Mouse (Mus musculus) bone marrow macrophage, adult 2 months (primary cell): ENCODE results near the gene Gm21953. TPM values are rescaled to one million over a fixed set of nuclear protein-coding genes. Genes with fewer than 3 reads are reported as not detected.
"Not testable (repeated sequence)": the region's sequence is repeated elsewhere in the genome, so short reads cannot be mapped to it uniquely, and the experiment has no call there.

Experiments
- H3K27ac ChIP-seq: 2 replicates; pipeline ENCODE4 v1.5.1; 2012; ENCODE audit warnings: low read depth, low read length; ENCODE audit not compliant: insufficient read depth
- H3K4me1 ChIP-seq: 2 replicates; pipeline ENCODE4 v1.6.1; 2012; ENCODE audit warnings: low read length; ENCODE audit not compliant: control insufficient read depth, insufficient read depth
- H3K4me3 ChIP-seq: 2 replicates; pipeline ENCODE4 v1.5.1; 2012; ENCODE audit warnings: mild to moderate bottlenecking, low read length, moderate library complexity; ENCODE audit not compliant: insufficient read depth
- polyA plus RNA-seq: library from polyadenylated mRNA; stranded (reverse); fragments of >200 nt; gene quantifications from 2 replicates; pipeline ENCODE4 v1.2.4, GENCODE M21; 2012; ENCODE audit not compliant: missing spikeins, insufficient read depth, insufficient read length

Gm21953 gene
- polyA plus RNA-seq = not detected in 2 replicates

- H3K27ac ChIP-seq, H3K4me3 ChIP-seq, H3K4me1 ChIP-seq: not testable (repeated sequence)
Observed at GRCm38 (mm10) chr4:42293967-42294366, at the start of gene Gm21953. TSS of gene Gm21953 (plus strand) at chr4:42294267.

GRCm38 (mm10) chr4:42255467-42255866 lies 38.6 kb upstream of the Gm21953 start, which contains the start of gene Ccl21b:
TSS of gene Ccl21b (plus strand) at chr4:42255767.
- not testable (repeated sequence) for H3K4me1 ChIP-seq, H3K27ac ChIP-seq, H3K4me3 ChIP-seq

- not testable (repeated sequence) for H3K4me3 ChIP-seq, H3K27ac ChIP-seq, H3K4me1 ChIP-seq
Observed at GRCm38 (mm10) chr4:42318034-42318433, 24.0 kb downstream of the Gm21953 start, which contains the start of gene Fam205a3. TSS of gene Fam205a3 (plus strand) at chr4:42318334.

Other genes starting within 250 kb of the Gm21953 start
- not detected in 2 replicates for gene Gm3893, start 203.1 kb upstream of the Gm21953 start, polyA plus RNA-seq
- not detected in 2 replicates for gene Gm13304, start 179.4 kb upstream of the Gm21953 start, polyA plus RNA-seq
- gene Gm13306, start 140.8 kb upstream of the Gm21953 start, polyA plus RNA-seq = not detected in 2 replicates
- not detected in 2 replicates for gene Gm13305, start 125.7 kb upstream of the Gm21953 start, polyA plus RNA-seq
- not detected in 2 replicates for gene Gm10600, start 53.6 kb upstream of the Gm21953 start, polyA plus RNA-seq
- not detected in 2 replicates for gene Ccl21b, start 38.5 kb upstream of the Gm21953 start, polyA plus RNA-seq
- not detected in 2 replicates for gene Fam205a3, start 24.1 kb downstream of the Gm21953 start, polyA plus RNA-seq
- gene Gm21586, start 145.1 kb downstream of the Gm21953 start, polyA plus RNA-seq = not detected in 2 replicates
- not detected in 2 replicates for gene Gm2163, start 172.5 kb downstream of the Gm21953 start, polyA plus RNA-seq
- not detected in 2 replicates for gene Fam205a2, start 233.9 kb downstream of the Gm21953 start, polyA plus RNA-seq